Mouse (Mus musculus): ENCODE data around the gene Epx.
"Not testable (repeated sequence)": the region's sequence is repeated elsewhere in the genome, so short reads cannot be mapped to it uniquely, and the experiment has no call there.

Gene Epx

DNA sequence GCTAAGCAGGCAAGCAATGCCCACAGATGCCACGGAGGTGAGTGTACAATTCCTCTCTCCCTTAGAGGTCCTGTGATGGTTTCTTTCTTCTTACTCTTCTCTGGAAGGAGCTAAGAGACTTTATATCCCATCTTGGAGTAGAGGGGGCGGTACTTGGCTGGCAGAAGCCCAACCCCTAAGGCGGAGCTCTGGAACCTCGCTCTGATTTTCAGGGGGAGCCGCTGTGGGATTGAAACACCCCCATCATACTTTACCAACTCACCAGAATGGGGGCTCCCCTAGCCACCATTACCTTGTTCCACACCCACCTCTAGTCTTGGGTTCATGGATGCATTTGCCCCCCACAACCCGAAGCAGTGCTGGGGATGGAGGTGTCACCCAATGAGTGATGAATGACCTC is at the start of gene Epx:
Gene Epx (minus strand): TSS at position 101 of the 400 bp plus-strand sequence.
- no peak for DNase-seq

- no peak for DNase-seq
These were observed 45.6 kb upstream of the Epx start, which contains the start of gene Olfr464 for GRCm38 (mm10) chr11:87920966-87921365. Gene Olfr464, minus strand, starts transcription at chr11:87920967.

GRCm38 (mm10) chr11:87920301-87920700 is 45.0 kb upstream of the Epx start:
- DNase-seq = no peak

GRCm38 (mm10) chr11:87916005-87916404 is 40.7 kb upstream of the Epx start:
- peak; percentile 4 for DNase-seq

- DNase-seq = peak; percentile 64
These were observed 29.0 kb upstream of the Epx start for GRCm38 (mm10) chr11:87904331-87904730.

GRCm38 (mm10) chr11:87897287-87897686 is 22.0 kb upstream of the Epx start, which contains the start of gene Olfr463:
Gene Olfr463, minus strand, starts transcription at chr11:87897387.
- DNase-seq = no peak

DNA sequence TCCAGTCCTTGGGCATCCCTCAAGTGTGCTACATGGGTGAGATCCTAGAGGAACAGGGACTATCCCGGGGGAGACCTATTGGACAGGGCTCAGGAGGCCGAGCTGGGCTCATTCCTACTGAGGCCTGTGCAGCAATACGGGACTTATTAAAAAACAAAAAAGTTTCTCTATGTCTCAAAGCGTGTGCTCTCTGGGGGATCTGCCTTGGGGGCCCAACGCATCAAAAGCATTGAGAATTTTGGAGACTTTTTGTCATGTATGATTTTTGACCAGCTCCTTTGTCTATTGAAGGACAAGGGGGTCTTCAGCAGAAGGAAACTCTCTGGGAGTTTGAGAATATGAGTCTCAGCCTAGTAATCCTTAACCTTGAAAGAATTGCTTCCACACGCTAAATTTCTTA is 16.8 kb upstream of the Epx start, which contains the start of gene Olfr462:
Gene Olfr462 (minus strand): TSS at position 101 of the 400 bp plus-strand sequence.
- no peak for DNase-seq

DNA sequence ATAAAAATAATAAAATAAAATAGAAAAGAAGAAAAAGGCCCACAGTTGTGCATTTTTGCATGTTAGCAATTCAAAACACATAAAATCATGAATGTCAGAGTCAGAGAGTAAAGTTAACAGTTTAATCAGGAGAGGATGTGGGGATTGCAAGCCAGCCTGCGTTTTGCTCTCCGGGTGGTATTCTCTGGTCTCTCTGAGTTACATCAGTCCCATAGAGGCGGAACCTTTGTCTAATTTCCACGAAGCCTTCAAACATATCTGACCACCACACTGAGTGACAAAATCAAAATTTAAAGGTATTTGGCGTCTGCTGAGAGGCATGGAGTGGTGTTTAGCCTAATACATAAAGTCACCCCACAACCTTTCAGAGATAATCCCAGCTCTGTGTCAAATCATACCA is 9.5 kb upstream of the Epx start:
- DNase-seq = no peak

DNA sequence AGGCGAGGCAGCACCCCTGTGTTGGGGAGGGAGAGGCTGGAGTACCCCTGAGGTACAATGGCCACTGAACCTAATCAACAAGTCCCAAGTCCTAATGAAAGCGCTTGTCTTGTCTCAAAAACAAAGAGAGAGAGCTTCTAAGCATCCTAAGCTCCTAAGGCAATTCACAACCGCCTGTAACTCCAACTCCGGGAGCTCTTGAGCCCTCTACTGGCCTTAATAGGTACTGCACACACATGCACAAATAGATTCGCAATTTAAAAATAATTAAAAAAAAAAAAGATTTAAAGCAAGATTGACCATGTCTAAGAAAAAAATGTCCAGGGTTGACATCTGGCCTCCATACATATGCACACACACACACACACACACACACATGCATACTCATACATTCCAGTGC is 8.2 kb upstream of the Epx start:
- no peak for DNase-seq

DNA sequence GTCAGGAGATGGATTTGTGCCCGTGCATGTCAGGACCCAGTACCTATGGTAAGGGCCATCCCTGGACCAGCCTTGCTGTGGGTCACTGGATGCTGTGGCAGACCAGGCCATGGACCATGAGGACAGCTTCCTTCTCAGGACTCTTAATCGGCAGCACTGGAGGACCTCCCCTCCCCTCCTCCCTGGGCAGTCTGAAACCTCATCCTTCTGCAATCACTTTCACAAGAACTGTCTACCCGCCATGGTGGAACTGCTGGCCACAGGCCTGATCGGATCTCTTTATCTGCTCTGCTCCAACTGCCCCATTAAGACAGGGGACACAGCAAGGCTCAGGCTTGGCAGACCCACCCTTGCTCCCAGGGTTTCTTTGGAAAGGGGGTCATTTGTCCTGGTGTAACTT is 6.4 kb upstream of the Epx start:
- DNase-seq = no peak

DNA sequence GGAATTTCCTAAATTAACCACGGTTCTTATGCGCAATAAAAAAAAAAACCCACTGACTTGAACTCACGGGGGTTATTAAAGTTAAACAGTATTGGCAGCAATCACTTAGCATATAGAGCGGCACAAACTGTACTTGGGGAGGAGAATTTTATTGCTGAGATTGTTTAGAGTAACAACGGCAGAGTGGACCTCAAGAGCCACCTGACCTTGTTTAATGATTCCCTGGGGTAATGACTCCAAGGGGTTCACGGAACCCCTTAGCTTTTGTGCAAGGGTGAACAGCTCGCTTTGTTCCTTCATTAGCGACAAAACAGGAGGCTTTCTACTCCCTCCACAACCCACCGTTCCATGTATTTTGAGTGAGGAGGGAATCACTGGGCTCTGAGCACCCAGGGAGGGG is 4.5 kb upstream of the Epx start:
- DNase-seq = no peak

DNA sequence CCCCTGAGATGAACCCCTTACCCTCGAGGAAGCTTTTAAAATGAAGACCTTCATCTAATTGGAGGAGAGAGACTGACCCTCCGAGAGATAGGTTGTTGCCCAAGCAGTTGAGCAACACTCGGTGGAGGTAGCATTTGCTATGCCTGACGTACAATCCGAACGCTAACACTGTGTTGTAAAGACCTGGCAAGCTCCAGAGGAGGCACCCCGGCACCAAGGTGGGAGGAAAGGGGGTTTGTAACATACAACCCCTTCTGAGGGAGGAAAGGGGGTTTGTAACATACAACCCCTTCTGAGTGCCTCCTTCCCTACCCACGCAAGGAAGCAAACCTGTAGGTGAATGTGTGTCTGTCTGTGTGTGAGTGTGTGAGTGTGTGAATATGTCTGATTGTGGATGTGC is 3.6 kb downstream of the Epx start:
- no peak for DNase-seq

GRCm38 (mm10) chr11:87870096-87870495 is 5.2 kb downstream of the Epx start:
- no peak for DNase-seq

GRCm38 (mm10) chr11:87866891-87867290 is 8.4 kb downstream of the Epx start:
- not testable (repeated sequence) for DNase-seq

GRCm38 (mm10) chr11:87862805-87863204 is 12.5 kb downstream of the Epx start:
- peak; percentile 93 for DNase-seq

GRCm38 (mm10) chr11:87860426-87860825 is 14.9 kb downstream of the Epx start:
- DNase-seq = no peak

DNA sequence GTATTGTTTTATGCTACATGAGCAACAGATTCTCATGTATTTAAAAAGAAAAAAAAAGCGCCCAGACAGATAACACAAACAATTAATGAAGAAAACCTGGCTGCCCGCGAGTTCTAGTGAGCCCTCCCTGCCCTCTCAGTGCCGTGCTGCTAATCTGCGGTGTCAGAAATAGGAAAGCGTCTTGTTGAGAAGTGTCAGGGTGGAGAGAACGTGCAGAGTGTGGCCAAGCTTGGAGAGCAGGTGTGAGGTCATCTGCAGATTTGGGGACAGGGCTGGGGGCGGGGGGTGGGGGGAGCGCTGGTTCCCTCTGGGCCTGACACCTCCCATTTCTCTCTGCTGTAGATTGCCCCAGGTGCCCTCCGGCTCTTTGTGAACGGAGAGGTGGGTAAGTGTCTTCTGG is 16.1 kb downstream of the Epx start:
- DNase-seq = no peak

DNA sequence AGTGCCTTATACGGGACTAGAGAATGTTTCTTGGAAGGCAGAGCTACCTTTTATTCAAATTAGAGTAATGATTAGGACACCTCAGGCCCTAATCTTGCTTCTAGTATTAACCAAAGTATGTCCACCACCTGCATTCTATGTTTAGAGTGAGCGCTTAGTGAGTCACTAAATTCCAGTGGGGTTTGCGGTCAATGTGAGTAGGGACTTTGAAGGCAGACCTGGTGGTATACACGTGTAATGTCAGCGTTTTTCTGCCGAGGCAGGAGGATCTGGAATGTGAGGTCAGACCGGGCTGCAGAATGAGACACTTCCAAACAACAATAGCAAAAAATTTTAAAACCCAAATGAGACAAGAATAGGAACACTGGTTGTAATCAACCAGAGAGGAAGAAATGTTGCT is 20.8 kb downstream of the Epx start:
- no peak for DNase-seq

DNA sequence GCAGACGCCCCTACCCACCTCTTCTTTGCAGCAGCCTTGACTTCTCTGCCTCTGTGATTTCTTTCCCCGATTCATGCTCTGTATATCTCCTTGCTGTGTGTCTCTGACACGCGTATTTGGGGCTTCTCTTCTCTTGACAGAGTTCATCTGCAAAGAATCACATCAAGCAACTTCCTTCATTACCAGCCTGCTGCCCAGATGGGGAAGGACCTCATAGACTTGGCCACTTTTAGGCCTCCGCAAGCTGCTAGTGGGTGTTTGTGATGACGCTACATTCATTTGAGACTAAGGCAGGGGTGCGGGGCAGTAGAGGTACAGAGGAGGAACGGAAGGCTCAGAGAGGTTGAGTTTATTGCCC is 21.8 kb downstream of the Epx start:
- DNase-seq = peak; percentile 89

GRCm38 (mm10) chr11:87852690-87853596 is 22.4 kb downstream of the Epx start, which contains the start of gene Mks1:
Gene Mks1, plus strand, starts transcription at chr11:87853215.
- peak; percentile 99 for DNase-seq

DNA sequence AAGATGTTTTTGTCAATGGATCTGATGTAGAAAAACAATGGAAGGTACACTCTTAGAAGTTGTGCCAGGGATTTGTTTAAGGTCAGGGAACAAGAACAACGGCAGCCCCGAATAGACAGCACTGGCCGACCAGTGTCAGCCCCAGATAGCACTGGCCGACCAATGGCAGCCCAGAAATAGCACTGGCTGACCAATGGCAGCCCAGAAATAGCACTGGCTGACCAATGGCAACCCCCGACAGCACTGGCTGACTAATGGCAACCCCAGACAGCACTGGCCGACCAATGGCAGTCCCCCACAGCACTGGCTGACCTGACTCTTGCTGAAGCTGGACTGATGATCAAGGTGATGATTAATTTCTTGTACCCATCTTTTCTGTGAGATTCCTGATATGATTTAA is 27.5 kb downstream of the Epx start:
- peak; percentile 74 for DNase-seq

GRCm38 (mm10) chr11:87846968-87847600 is 28.3 kb downstream of the Epx start:
- DNase-seq = no peak

DNA sequence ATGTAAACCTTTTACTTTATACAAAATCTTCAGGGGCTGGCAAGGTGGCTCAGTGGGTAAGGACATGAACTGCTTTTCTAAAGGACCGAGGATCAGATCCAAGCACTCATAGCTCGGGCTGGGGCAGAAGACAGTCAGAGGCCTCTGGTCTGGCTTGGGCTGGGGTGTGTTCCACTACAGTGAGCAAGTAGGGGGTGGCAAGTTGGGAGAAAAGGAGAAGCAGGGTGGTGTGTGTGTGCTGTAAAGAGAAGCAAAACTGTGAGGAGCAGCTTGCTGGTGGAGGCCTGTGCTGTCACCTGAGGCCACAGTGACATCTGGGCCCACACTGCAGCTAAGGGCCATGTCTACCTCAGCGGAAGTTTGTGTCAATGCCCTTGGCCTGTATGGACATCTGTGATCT is 33.9 kb downstream of the Epx start:
- no peak for DNase-seq

DNA sequence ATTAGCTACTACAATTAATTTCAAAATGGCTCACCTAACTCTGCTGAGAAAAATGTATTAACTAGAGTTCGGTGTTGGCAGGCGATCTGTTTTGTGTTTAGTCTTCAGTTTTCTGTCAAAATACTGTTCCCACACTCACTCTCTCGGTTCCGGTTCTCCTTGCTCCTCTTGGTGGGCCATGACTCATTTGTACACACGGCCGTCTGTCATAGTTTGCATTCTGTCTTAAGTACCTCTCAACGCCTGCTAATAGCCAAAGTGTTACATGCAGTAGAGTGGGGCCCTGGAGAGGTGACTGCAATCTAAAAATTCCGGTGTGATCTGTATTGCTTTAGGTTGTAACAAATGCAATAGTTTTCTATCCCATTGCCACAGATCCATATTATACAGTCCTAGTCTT is 34.7 kb downstream of the Epx start:
- peak; percentile 72 for DNase-seq

All from heart, adult 11 months (tissue).